Mouse (Mus musculus) cerebellum, adult 9-11 months (tissue): ENCODE results near the gene Cyb561d1.
A peak's percentile ranks its signal among the peaks of the same experiment; 100 is the strongest.

Experiments
- DNase-seq: peaks from one replicate; pipeline ENCODE4 v3.0.0; 2022

The Cyb561d1 gene

GRCm38 (mm10) chr3:108203621-108204325 is 2.8 kb upstream of the Cyb561d1 start:
- peak; percentile 84 for DNase-seq

- DNase-seq: peak; percentile 66
Measured at GRCm38 (mm10) chr3:108203212-108203611, 2.2 kb upstream of the Cyb561d1 start.

- no peak for DNase-seq
Measured at GRCm38 (mm10) chr3:108202506-108202905, 1.5 kb upstream of the Cyb561d1 start.

GRCm38 (mm10) chr3:108199231-108199630 is 1.8 kb downstream of the Cyb561d1 start:
- peak; percentile 32 for DNase-seq

GRCm38 (mm10) chr3:108197066-108197497 is 3.9 kb downstream of the Cyb561d1 start:
- peak; percentile 74 for DNase-seq

GRCm38 (mm10) chr3:108195941-108196590 is 4.9 kb downstream of the Cyb561d1 start:
- peak; percentile 47 for DNase-seq

GRCm38 (mm10) chr3:108195287-108195686 is 5.7 kb downstream of the Cyb561d1 start:
- no peak for DNase-seq

- DNase-seq: no peak
Measured at GRCm38 (mm10) chr3:108193686-108194085, 7.3 kb downstream of the Cyb561d1 start.

- no peak for DNase-seq
Measured at GRCm38 (mm10) chr3:108189897-108190296, 11.1 kb downstream of the Cyb561d1 start.

GRCm38 (mm10) chr3:108188716-108189490 is 12.1 kb downstream of the Cyb561d1 start:
- DNase-seq: peak; percentile 59

GRCm38 (mm10) chr3:108187111-108187795 is 13.8 kb downstream of the Cyb561d1 start:
- peak; percentile 52 for DNase-seq

GRCm38 (mm10) chr3:108186098-108187047 is 14.6 kb downstream of the Cyb561d1 start, which contains the start of gene Amigo1:
Gene Amigo1, plus strand, starts transcription at chr3:108186335.
- DNase-seq: peak; percentile 75

GRCm38 (mm10) chr3:108185460-108186097 is 15.4 kb downstream of the Cyb561d1 start:
- DNase-seq: peak; percentile 24

- DNase-seq: no peak
Measured at GRCm38 (mm10) chr3:108184742-108185141, 16.3 kb downstream of the Cyb561d1 start.

GRCm38 (mm10) chr3:108180514-108180913 is 20.5 kb downstream of the Cyb561d1 start:
- DNase-seq: no peak

GRCm38 (mm10) chr3:108178756-108179715 is 22.0 kb downstream of the Cyb561d1 start:
- DNase-seq: no peak

- peak; percentile 67 for DNase-seq
Measured at GRCm38 (mm10) chr3:108174672-108175531, 26.1 kb downstream of the Cyb561d1 start.

- no peak for DNase-seq
Measured at GRCm38 (mm10) chr3:108169199-108169598, 31.8 kb downstream of the Cyb561d1 start.

GRCm38 (mm10) chr3:108167499-108167898 is 33.5 kb downstream of the Cyb561d1 start:
- DNase-seq: no peak
